Mouse (Mus musculus): ENCODE data around the gene Gm28551.

DNA sequence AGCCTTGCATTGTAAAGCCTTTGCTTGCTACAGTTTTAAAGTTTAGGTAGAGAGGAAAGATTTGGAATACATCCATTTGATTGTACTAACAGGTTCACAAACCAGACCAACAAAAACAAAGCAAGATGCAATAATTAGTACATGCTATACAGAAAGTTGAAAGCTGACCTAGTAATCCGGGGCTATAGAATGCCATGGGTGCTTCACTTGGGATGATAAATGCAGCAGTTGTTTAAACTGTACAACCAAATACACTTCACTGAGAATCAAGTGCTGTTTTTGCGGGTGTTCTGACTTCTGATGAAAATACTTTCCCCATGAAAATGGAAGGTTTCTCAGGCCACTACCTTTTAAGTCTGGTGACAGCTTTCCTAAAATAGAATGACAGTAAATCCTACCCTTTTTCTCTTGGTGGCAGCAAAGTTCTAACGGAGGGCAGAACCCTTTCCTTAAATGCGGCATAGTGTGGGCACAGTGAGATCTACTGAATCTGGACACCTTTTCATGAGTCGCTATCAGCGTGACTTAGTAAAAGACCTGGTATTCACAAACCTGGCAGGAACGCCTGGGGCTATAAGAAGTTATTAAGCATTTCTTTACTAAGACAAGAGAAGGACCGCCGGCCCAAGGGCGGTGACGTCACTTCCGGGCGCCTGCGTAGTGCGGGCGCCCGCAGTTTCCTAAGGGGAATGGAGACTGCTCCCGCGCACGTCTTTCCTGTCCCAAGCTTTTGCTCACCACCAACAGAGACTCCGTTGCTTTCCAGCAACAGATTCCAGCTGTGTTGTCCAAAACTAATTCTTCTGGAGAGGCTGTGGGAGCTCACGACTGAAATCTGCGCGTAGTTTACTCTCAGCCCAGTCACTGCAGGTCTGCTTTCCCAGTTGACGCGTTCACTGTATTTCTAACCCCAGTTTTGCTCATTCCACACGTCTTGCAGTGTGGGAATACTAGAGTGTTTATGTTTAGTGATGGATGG, 39.2 kb downstream of the Gm28551 start, which contains the start of gene Osgepl1:
- TF ChIP-seq POU5F1 (IDR thresholded peaks at IDR 0.05; ENCODE audit: borderline replicate concordance, low read length): no peak
- TF ChIP-seq CTCF (conservative IDR thresholded peaks at IDR 0.05; ENCODE audit: low read length): no peak

Data from E14TG2a.4 (cell line).